Mouse (Mus musculus) midbrain, embryonic 11.5 days (tissue): ENCODE data around the gene Gclm. TPM values are rescaled to one million over a fixed set of nuclear protein-coding genes. Genes with fewer than 3 reads are reported as not detected.
A peak's percentile ranks its signal among the peaks of the same experiment; 100 is the strongest.

Experiments
- ATAC-seq: fragments of 200-750 bp; cut with Nextera tagmentation; 2 replicates; pipeline ENCODE4 v1.8.0; 2017; ENCODE audit warnings: moderate TSS enrichment, moderate library complexity; ENCODE audit not compliant: low FRiP score
- DNase-seq: peaks from one replicate; pipeline ENCODE4 v3.0.0; 2015; ENCODE audit warnings: low spot score; ENCODE audit errors: missing footprints
- H3K27ac ChIP-seq: fragments of 300-500 bp; sonication (generic); 2 replicates; pipeline ENCODE4 v1.5.1; 2014; ENCODE audit warnings: low read depth, low read length
- H3K27me3 ChIP-seq: fragments of 300-500 bp; sonication (generic); 2 replicates; pipeline ENCODE4 v1.6.1; 2014; ENCODE audit warnings: mild to moderate bottlenecking, low read length, moderate library complexity, mixed read lengths; ENCODE audit not compliant: control insufficient read depth, insufficient read depth
- H3K36me3 ChIP-seq: fragments of 300-500 bp; sonication (generic); 2 replicates; pipeline ENCODE4 v1.6.1; 2014; ENCODE audit warnings: mild to moderate bottlenecking, low read length, moderate library complexity, mixed read lengths; ENCODE audit not compliant: control insufficient read depth, insufficient read depth
- H3K4me1 ChIP-seq: fragments of 300-500 bp; sonication (generic); 2 replicates; pipeline ENCODE4 v1.6.1; 2014; ENCODE audit warnings: low read length; ENCODE audit not compliant: control insufficient read depth, insufficient read depth
- H3K4me2 ChIP-seq: fragments of 300-500 bp; sonication (generic); 2 replicates; pipeline ENCODE4 v1.6.1; 2014; ENCODE audit warnings: mild to moderate bottlenecking, moderate library complexity
- H3K4me3 ChIP-seq: fragments of 300-500 bp; sonication (generic); 2 replicates; pipeline ENCODE4 v1.5.1; 2014; ENCODE audit warnings: low read depth, low read length
- H3K9ac ChIP-seq: fragments of 300-500 bp; sonication (generic); 2 replicates; pipeline ENCODE4 v1.6.1; 2014; ENCODE audit warnings: low read length
- H3K9me3 ChIP-seq: fragments of 300-500 bp; sonication (generic); 2 replicates; pipeline ENCODE4 v1.6.1; 2016; ENCODE audit warnings: low read length; ENCODE audit not compliant: control insufficient read depth
- WGBS: fragments of 180-500 bp; shearing (Covaris S2); extraction: QIAGEN DNeasy Blood & Tissue Kit; methylation state at CpG from one replicate; pipeline ENCODE4 v1.1.7; 2014; 5-methylcytosine and 5-hydroxymethylcytosine counted together
- polyA plus RNA-seq: library from polyadenylated mRNA; unstranded; fragments of >200 nt; fragmentation: Nextera tagmentation; extraction: Ambion mirVana; gene quantifications from 2 replicates; pipeline ENCODE4 v1.2.1, GENCODE M21; 2014

Gclm gene
- 56.7 and 61.0 TPM in 2 replicates for polyA plus RNA-seq

- Histone ChIP-seq H3K4me2 (peak within 1 kb of the TSS; percentile 75), H3K9me3 (no peaks in the 10 kb centered on the region), H3K9ac (peak within 1 kb of the TSS; percentile 88), H3K4me1 (peaks cover 7% of the 10 kb centered on the region), H3K27me3 (no peaks in the 10 kb centered on the region), H3K36me3 (no peaks in the 10 kb centered on the region), H3K27ac (peak within 1 kb of the TSS; percentile 86), H3K4me3 (peak within 1 kb of the TSS; percentile 86)
- peak; percentile 100 for DNase-seq
- peak; percentile 99 for ATAC-seq
- WGBS: under 1% methylated on average over 61 of the region's 90 CpGs
These were observed at the start of gene Gclm for GRCm38 (mm10) chr3:122245215-122245877. Gclm (plus strand) TSS chr3:122245557.

GRCm38 (mm10) chr3:122196621-122197298 lies 48.6 kb upstream of the Gclm start:
- no peak overlapping the region for H3K9ac ChIP-seq
- H3K4me3 ChIP-seq: no peak overlapping the region
- no peaks in the 10 kb centered on the region for H3K27me3 ChIP-seq
- H3K9me3 ChIP-seq: no peaks in the 10 kb centered on the region
- no peaks in the 10 kb centered on the region for H3K36me3 ChIP-seq
- WGBS: 72% methylated on average over 4 of the region's 4 CpGs
- no peak for ATAC-seq
- H3K27ac ChIP-seq: no peak overlapping the region
- H3K4me1 ChIP-seq: no peaks in the 10 kb centered on the region
- DNase-seq: no peak
- no peak overlapping the region for H3K4me2 ChIP-seq

DNA sequence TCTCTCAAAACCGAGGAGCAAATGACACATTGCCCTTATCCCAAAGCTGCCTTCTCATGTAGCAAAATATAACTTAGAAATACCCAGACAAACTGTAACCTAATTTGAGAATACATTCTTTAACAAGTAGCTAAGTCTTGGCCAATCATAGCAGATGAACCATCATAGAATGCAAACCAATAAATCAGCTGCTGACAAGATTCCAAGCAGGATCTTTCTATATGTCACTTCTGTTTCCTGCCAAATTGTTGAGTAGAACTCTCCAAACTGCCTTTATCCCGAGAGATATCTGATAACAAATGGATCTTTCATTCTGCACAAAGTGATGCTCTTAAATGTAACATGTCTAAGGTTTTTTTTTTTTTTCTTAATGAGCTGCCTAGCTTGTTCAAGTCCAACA lies 46.8 kb upstream of the Gclm start:
- H3K27ac ChIP-seq: no peak overlapping the region
- H3K4me1 ChIP-seq: peaks cover 11% of the 10 kb centered on the region
- H3K9me3 ChIP-seq: no peaks in the 10 kb centered on the region
- no peaks in the 10 kb centered on the region for H3K27me3 ChIP-seq
- H3K36me3 ChIP-seq: no peaks in the 10 kb centered on the region
- 88% methylated on average over 2 of the region's 2 CpGs for WGBS
- no peak overlapping the region for H3K4me3 ChIP-seq
- H3K9ac ChIP-seq: no peak overlapping the region
- DNase-seq: peak; percentile 62
- ATAC-seq: no peak
- no peak overlapping the region for H3K4me2 ChIP-seq

- no peaks in the 10 kb centered on the region for H3K9me3 ChIP-seq
- no peaks in the 10 kb centered on the region for H3K27me3 ChIP-seq
- ATAC-seq: no peak
- no peak overlapping the region for H3K4me2 ChIP-seq
- 86% methylated on average over 8 of the region's 8 CpGs for WGBS
- H3K4me1 ChIP-seq: peaks cover 11% of the 10 kb centered on the region
- no peak overlapping the region for H3K4me3 ChIP-seq
- H3K9ac ChIP-seq: no peak overlapping the region
- H3K36me3 ChIP-seq: no peaks in the 10 kb centered on the region
- DNase-seq: peak; percentile 76
- no peak overlapping the region for H3K27ac ChIP-seq
These were observed 46.4 kb upstream of the Gclm start for GRCm38 (mm10) chr3:122198966-122199381.

- no peak overlapping the region for H3K4me2 ChIP-seq
- H3K36me3 ChIP-seq: no peaks in the 10 kb centered on the region
- H3K9ac ChIP-seq: no peak overlapping the region
- no peak overlapping the region for H3K4me3 ChIP-seq
- H3K4me1 ChIP-seq: peaks cover 11% of the 10 kb centered on the region
- no peaks in the 10 kb centered on the region for H3K27me3 ChIP-seq
- no peak overlapping the region for H3K27ac ChIP-seq
- no peaks in the 10 kb centered on the region for H3K9me3 ChIP-seq
- no peak for ATAC-seq
- peak; percentile 1 for DNase-seq
- WGBS: 81% methylated on average over 4 of the region's 4 CpGs
These were observed 45.8 kb upstream of the Gclm start for GRCm38 (mm10) chr3:122199600-122199999.

DNA sequence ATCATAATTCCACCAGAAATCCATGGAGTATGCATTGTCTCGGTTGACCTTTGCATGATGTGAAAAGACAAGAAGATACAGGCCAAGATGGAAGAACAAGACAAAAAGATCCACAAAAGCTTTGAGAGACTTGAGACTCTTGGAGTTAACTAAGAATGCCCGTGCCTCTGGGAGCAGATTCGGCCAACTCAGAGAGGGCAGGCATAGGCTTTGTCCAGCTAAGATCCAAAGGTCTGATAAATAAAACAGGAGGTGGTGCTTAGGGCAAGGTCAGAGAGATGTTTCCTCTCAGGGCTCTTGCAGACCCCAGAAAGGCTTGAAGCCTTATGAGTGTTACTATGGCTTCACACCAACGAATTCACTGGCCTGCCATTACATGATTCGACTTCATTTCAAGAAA lies 45.3 kb upstream of the Gclm start:
- 84% methylated on average over 5 of the region's 5 CpGs for WGBS
- no peaks in the 10 kb centered on the region for H3K27me3 ChIP-seq
- no peak overlapping the region for H3K4me2 ChIP-seq
- H3K4me1 ChIP-seq: peaks cover 11% of the 10 kb centered on the region
- no peak overlapping the region for H3K4me3 ChIP-seq
- H3K9ac ChIP-seq: no peak overlapping the region
- peak; percentile 21 for DNase-seq
- H3K36me3 ChIP-seq: no peaks in the 10 kb centered on the region
- no peaks in the 10 kb centered on the region for H3K9me3 ChIP-seq
- no peak for ATAC-seq
- H3K27ac ChIP-seq: no peak overlapping the region

DNA sequence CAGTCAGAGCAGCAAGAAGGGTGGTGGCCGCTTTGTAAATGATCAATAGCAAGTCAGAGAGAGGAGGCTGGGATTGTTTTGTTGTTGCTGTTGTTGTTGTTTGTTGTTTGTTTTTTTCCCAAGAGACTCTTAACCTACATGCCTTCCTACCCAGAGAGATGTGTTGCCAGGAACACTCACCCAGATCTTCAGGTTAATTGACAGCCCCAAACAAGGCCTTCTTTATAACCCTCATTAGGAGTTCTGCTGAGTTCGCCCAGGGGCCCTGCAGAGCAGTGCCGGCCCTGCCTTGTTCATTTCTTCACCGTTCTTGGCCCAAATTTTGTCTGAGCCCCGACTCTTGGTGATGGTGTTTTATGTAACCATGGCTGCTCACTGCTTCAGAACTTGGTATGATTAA lies 44.9 kb upstream of the Gclm start:
- no peaks in the 10 kb centered on the region for H3K27me3 ChIP-seq
- H3K27ac ChIP-seq: no peak overlapping the region
- H3K4me2 ChIP-seq: no peak overlapping the region
- WGBS: 80% methylated on average over 5 of the region's 5 CpGs
- H3K4me1 ChIP-seq: peaks cover 11% of the 10 kb centered on the region
- H3K36me3 ChIP-seq: no peaks in the 10 kb centered on the region
- ATAC-seq (no peak), DNase-seq (peak; percentile 65)
- no peak overlapping the region for H3K9ac ChIP-seq
- no peaks in the 10 kb centered on the region for H3K9me3 ChIP-seq
- no peak overlapping the region for H3K4me3 ChIP-seq

DNA sequence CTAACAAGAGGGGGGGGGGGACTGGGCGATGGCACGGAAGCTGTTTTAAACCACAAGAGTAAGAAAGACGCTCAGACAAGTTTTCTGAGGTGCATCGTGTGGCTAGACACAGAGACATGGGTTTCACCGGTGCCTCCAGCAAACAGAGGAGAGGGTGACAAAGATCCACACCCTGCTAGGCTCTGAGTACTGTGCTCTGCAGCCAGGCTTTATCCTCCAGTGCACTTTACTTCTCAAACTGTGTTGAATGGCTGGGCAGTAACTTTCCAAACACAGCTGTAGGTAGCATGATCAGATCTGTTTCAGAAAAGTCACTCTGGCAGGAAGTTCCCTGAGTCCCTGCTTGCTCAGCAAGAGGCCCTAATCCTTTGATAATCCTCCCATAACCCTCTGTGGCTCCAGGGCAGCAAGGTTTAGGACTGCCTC lies 43.0 kb upstream of the Gclm start:
- Histone ChIP-seq H3K9ac (no peak overlapping the region), H3K27me3 (no peaks in the 10 kb centered on the region), H3K4me3 (no peak overlapping the region), H3K27ac (no peak overlapping the region), H3K4me1 (peaks cover 11% of the 10 kb centered on the region), H3K9me3 (no peaks in the 10 kb centered on the region), H3K36me3 (no peaks in the 10 kb centered on the region), H3K4me2 (no peak overlapping the region)
- peak; percentile 91 for DNase-seq
- peak; percentile 33; the same call in 1 of the 2 replicates for ATAC-seq
- 2% methylated on average over 5 of the region's 5 CpGs for WGBS

GRCm38 (mm10) chr3:122203675-122204329 lies 41.6 kb upstream of the Gclm start:
- no peaks in the 10 kb centered on the region for H3K27me3 ChIP-seq
- no peak overlapping the region for H3K4me3 ChIP-seq
- no peak overlapping the region for H3K4me2 ChIP-seq
- peaks cover 11% of the 10 kb centered on the region for H3K4me1 ChIP-seq
- H3K27ac ChIP-seq: no peak overlapping the region
- ATAC-seq (no peak), DNase-seq (peak; percentile 68)
- H3K9me3 ChIP-seq: no peaks in the 10 kb centered on the region
- WGBS: 78% methylated on average over 9 of the region's 9 CpGs
- no peak overlapping the region for H3K9ac ChIP-seq
- H3K36me3 ChIP-seq: no peaks in the 10 kb centered on the region
